Mouse (Mus musculus) hindbrain, embryonic 15.5 days (tissue): ENCODE data around the gene Vasp. TPM values are rescaled to one million over a fixed set of nuclear protein-coding genes. Genes with fewer than 3 reads are reported as not detected.

Source experiments
- ATAC-seq: fragments of 200-750 bp; cut with Nextera tagmentation; 2 replicates; pipeline ENCODE4 v1.8.0; 2017; ENCODE audit warnings: low read depth, moderate number of reproducible peaks, moderate TSS enrichment; ENCODE audit not compliant: low FRiP score
- H3K27ac ChIP-seq: fragments of 300-500 bp; sonication (generic); replicated peaks from 2 replicates; pipeline ENCODE4 v1.5.1; 2015; ENCODE audit warnings: mild to moderate bottlenecking, inconsistent platforms
- H3K27me3 ChIP-seq: fragments of 300-500 bp; sonication (generic); 2 replicates; pipeline ENCODE4 v1.6.1; 2015; ENCODE audit warnings: control low read depth, inconsistent platforms
- H3K36me3 ChIP-seq: fragments of 300-500 bp; sonication (generic); 2 replicates; pipeline ENCODE4 v1.6.1; 2015; ENCODE audit warnings: control low read depth, inconsistent platforms
- H3K4me1 ChIP-seq: fragments of 300-500 bp; sonication (generic); replicated peaks from 2 replicates; pipeline ENCODE4 v1.6.1; 2015; ENCODE audit warnings: control low read depth, inconsistent platforms
- H3K4me2 ChIP-seq: fragments of 300-500 bp; sonication (generic); 2 replicates; pipeline ENCODE4 v1.6.1; 2015; ENCODE audit warnings: moderate library complexity, mild to moderate bottlenecking, inconsistent platforms
- H3K4me3 ChIP-seq: fragments of 300-500 bp; sonication (generic); 2 replicates; pipeline ENCODE4 v1.5.1; 2015; ENCODE audit warnings: mild to moderate bottlenecking, inconsistent platforms
- H3K9ac ChIP-seq: fragments of 300-500 bp; sonication (generic); 2 replicates; pipeline ENCODE4 v1.6.1; 2015; ENCODE audit warnings: inconsistent platforms
- H3K9me3 ChIP-seq: fragments of 300-500 bp; sonication (generic); 2 replicates; pipeline ENCODE4 v1.6.1; 2016; ENCODE audit warnings: control low read depth, inconsistent platforms
- WGBS: fragments of 180-500 bp; shearing (Covaris S2); methylation state at CpG from one replicate; pipeline ENCODE4 v1.1.7; 2015; 5-methylcytosine and 5-hydroxymethylcytosine counted together
- polyA plus RNA-seq: library from polyadenylated mRNA; unstranded; fragments of >200 nt; fragmentation: Nextera tagmentation; extraction: Ambion mirVana; gene quantifications from 2 replicates; pipeline ENCODE4 v1.2.1, GENCODE M21; 2015

Vasp gene
- 41.5 and 42.1 TPM in 2 replicates for polyA plus RNA-seq

- Histone ChIP-seq H3K4me2 (peak within 1 kb of the TSS; percentile 97), H3K36me3 (no peaks in the 10 kb centered on the region), H3K27me3 (peaks cover 5% of the 10 kb centered on the region; the same call in 1 of the 2 replicates), H3K4me1 (peaks cover 24% of the 10 kb centered on the region), H3K27ac (peak within 1 kb of the TSS; percentile 88), H3K9ac (peak within 1 kb of the TSS; percentile 93), H3K4me3 (peak within 1 kb of the TSS; percentile 99), H3K9me3 (no peaks in the 10 kb centered on the region)
- under 1% methylated on average over 60 of the region's 62 CpGs for whole genome bisulfite sequencing
- ATAC-seq: peak; percentile 72
Measured at GRCm38 (mm10) chr7:19271238-19272172, at the start of gene Vasp. Gene Vasp (minus strand): TSS chr7:19271817.

- H3K4me3 ChIP-seq: peak overlapping the region; percentile 50; the same call in 1 of the 2 replicates
- H3K27me3 ChIP-seq: no peaks in the 10 kb centered on the region
- 45% methylated on average over 7 of the region's 7 CpGs for WGBS
Measured at GRCm38 (mm10) chr7:19320637-19321036, 49.0 kb upstream of the Vasp start.

GRCm38 (mm10) chr7:19319906-19320305 lies 48.3 kb upstream of the Vasp start:
- Histone ChIP-seq H3K27me3 (no peaks in the 10 kb centered on the region), H3K9me3 (no peaks in the 10 kb centered on the region), H3K27ac (peak overlapping the region; percentile 62), H3K36me3 (no peaks in the 10 kb centered on the region), H3K9ac (peak overlapping the region; percentile 51), H3K4me2 (peak overlapping the region; percentile 82), H3K4me1 (peaks cover 14% of the 10 kb centered on the region), H3K4me3 (peak overlapping the region; percentile 50)
- under 1% methylated on average over 41 of the region's 41 CpGs for WGBS
- ATAC-seq: peak; percentile 94

More at GRCm38 (mm10) chr7:19320637-19321036, 49.0 kb upstream of the Vasp start:
- Histone ChIP-seq H3K4me1 (peaks cover 16% of the 10 kb centered on the region), H3K4me2 (peak overlapping the region; percentile 82), H3K9me3 (no peaks in the 10 kb centered on the region), H3K27ac (no peak overlapping the region), H3K9ac (no peak overlapping the region), H3K36me3 (no peaks in the 10 kb centered on the region)
- ATAC-seq: no peak

- Histone ChIP-seq H3K27me3 (0 out of 2 replicates have a peak, but pooled peaks cover 2% of the 10 kb centered on the region), H3K9ac (peak overlapping the region; percentile 51), H3K27ac (peak overlapping the region; percentile 62), H3K4me3 (peak overlapping the region; percentile 50), H3K4me1 (peaks cover 14% of the 10 kb centered on the region), H3K4me2 (peak overlapping the region; percentile 82), H3K36me3 (no peaks in the 10 kb centered on the region), H3K9me3 (no peaks in the 10 kb centered on the region)
- 17% methylated on average over 9 of the region's 9 CpGs for WGBS
- ATAC-seq: peak; percentile 77
Measured at GRCm38 (mm10) chr7:19319458-19319857, 47.8 kb upstream of the Vasp start.

GRCm38 (mm10) chr7:19318676-19319075 lies 47.1 kb upstream of the Vasp start:
- Histone ChIP-seq H3K36me3 (no peaks in the 10 kb centered on the region), H3K27ac (no peak overlapping the region), H3K4me2 (no peak overlapping the region), H3K9me3 (no peaks in the 10 kb centered on the region), H3K27me3 (0 out of 2 replicates have a peak, but pooled peaks cover 4% of the 10 kb centered on the region), H3K4me3 (no peak overlapping the region), H3K9ac (no peak overlapping the region), H3K4me1 (peaks cover 14% of the 10 kb centered on the region)
- WGBS: 77% methylated on average over 7 of the region's 7 CpGs
- ATAC-seq: no peak

GRCm38 (mm10) chr7:19318201-19318600 lies 46.6 kb upstream of the Vasp start:
- H3K9me3 ChIP-seq: no peaks in the 10 kb centered on the region
- H3K4me3 ChIP-seq: no peak overlapping the region
- H3K4me2 ChIP-seq: no peak overlapping the region
- 79% methylated on average over 2 of the region's 2 CpGs for WGBS
- peaks cover 14% of the 10 kb centered on the region for H3K4me1 ChIP-seq
- H3K27ac ChIP-seq: no peak overlapping the region
- H3K27me3 ChIP-seq: peaks cover 7% of the 10 kb centered on the region; the same call in 1 of the 2 replicates
- no peak for ATAC-seq
- H3K36me3 ChIP-seq: no peaks in the 10 kb centered on the region
- no peak overlapping the region for H3K9ac ChIP-seq

- 34% methylated on average over 14 of the region's 14 CpGs for WGBS
- H3K27ac ChIP-seq: no peak overlapping the region
Measured at GRCm38 (mm10) chr7:19316451-19317161, 45.0 kb upstream of the Vasp start.

GRCm38 (mm10) chr7:19314033-19314432 lies 42.4 kb upstream of the Vasp start:
- Histone ChIP-seq H3K4me3 (no peak overlapping the region), H3K36me3 (no peaks in the 10 kb centered on the region), H3K9ac (no peak overlapping the region), H3K27ac (no peak overlapping the region), H3K4me1 (peaks cover 14% of the 10 kb centered on the region), H3K4me2 (no peak overlapping the region), H3K27me3 (peaks cover 20% of the 10 kb centered on the region; the same call in 1 of the 2 replicates), H3K9me3 (no peaks in the 10 kb centered on the region)
- ATAC-seq: no peak
- WGBS: 55% methylated on average over 5 of the region's 5 CpGs

More at GRCm38 (mm10) chr7:19316451-19317161, 45.0 kb upstream of the Vasp start:
- Histone ChIP-seq H3K36me3 (no peaks in the 10 kb centered on the region), H3K4me3 (no peak overlapping the region), H3K9me3 (no peaks in the 10 kb centered on the region), H3K27me3 (peaks cover 20% of the 10 kb centered on the region; the same call in 1 of the 2 replicates), H3K9ac (no peak overlapping the region), H3K4me1 (peaks cover 14% of the 10 kb centered on the region), H3K4me2 (no peak overlapping the region)
- ATAC-seq: no peak

GRCm38 (mm10) chr7:19311991-19312390 lies 40.4 kb upstream of the Vasp start:
- H3K27me3 ChIP-seq: peaks cover 24% of the 10 kb centered on the region; the same call in 1 of the 2 replicates
- peaks cover 29% of the 10 kb centered on the region for H3K4me1 ChIP-seq
- 36% methylated on average over 4 of the region's 4 CpGs for WGBS
- no peak overlapping the region for H3K9ac ChIP-seq
- H3K36me3 ChIP-seq: no peaks in the 10 kb centered on the region
- H3K27ac ChIP-seq: no peak overlapping the region
- no peak overlapping the region for H3K4me2 ChIP-seq
- no peak for ATAC-seq
- no peak overlapping the region for H3K4me3 ChIP-seq
- H3K9me3 ChIP-seq: no peaks in the 10 kb centered on the region

GRCm38 (mm10) chr7:19309884-19310641 lies 38.4 kb upstream of the Vasp start, which contains the start of gene Fosb:
Gene Fosb (minus strand): TSS chr7:19310051.
- H3K27ac ChIP-seq: 0 out of 2 replicates have a peak within 1 kb of the TSS, but pooled peaks have one; percentile 32
- ATAC-seq: peak; percentile 87
- H3K27me3 ChIP-seq: peaks cover 43% of the 10 kb centered on the region
- peak within 1 kb of the TSS; percentile 57 for H3K4me3 ChIP-seq
- peaks cover 33% of the 10 kb centered on the region for H3K4me1 ChIP-seq
- peak within 1 kb of the TSS; percentile 100 for H3K4me2 ChIP-seq
- H3K36me3 ChIP-seq: no peaks in the 10 kb centered on the region
- under 1% methylated on average over 48 of the region's 49 CpGs for WGBS
- no peaks in the 10 kb centered on the region for H3K9me3 ChIP-seq
- peak within 1 kb of the TSS; percentile 61 for H3K9ac ChIP-seq

- H3K4me3 ChIP-seq: peak overlapping the region; percentile 57
- peaks cover 48% of the 10 kb centered on the region for H3K27me3 ChIP-seq
- no peak overlapping the region for H3K27ac ChIP-seq
- peak overlapping the region; percentile 33; the same call in 1 of the 2 replicates for H3K9ac ChIP-seq
- no peaks in the 10 kb centered on the region for H3K9me3 ChIP-seq
- peak overlapping the region; percentile 100 for H3K4me2 ChIP-seq
- peaks cover 40% of the 10 kb centered on the region for H3K4me1 ChIP-seq
- 2% methylated on average over 48 of the region's 48 CpGs for WGBS
- no peak for ATAC-seq
- H3K36me3 ChIP-seq: no peaks in the 10 kb centered on the region
Measured at GRCm38 (mm10) chr7:19309278-19309883, 37.8 kb upstream of the Vasp start.
